Mouse (Mus musculus): ENCODE measurements around the gene Them4. TPM values are rescaled to one million over a fixed set of nuclear protein-coding genes. Genes with fewer than 3 reads are reported as not detected.

Gene Them4
- polyA plus RNA-seq, 1 experiment from 2014 or later = 9.6 TPM

- H3K9ac ChIP-seq (ENCODE audit: low read length) = no peak overlapping the region
- no peak overlapping the region for H3K4me2 ChIP-seq (ENCODE audit: low read depth, low read length, severe bottlenecking)
- H3K9me3 ChIP-seq (ENCODE audit: control insufficient read depth, low read length) = no peaks in the 10 kb centered on the region
- H3K4me1 ChIP-seq (replicated peaks; ENCODE audit: control insufficient read depth, insufficient read depth, low read length) = no peaks in the 10 kb centered on the region
- WGBS = 65% methylated on average over 3 of the region's 3 CpGs
- H3K4me3 ChIP-seq (ENCODE audit: low read depth, low read length) = no peak overlapping the region
- no peak for DNase-seq (ENCODE audit: low spot score)
- H3K27me3 ChIP-seq (ENCODE audit: control insufficient read depth, insufficient read depth, low read length) = no peaks in the 10 kb centered on the region
- no peak for ATAC-seq (replicated peaks; ENCODE audit: low FRiP score)
- no peak overlapping the region for H3K27ac ChIP-seq (ENCODE audit: low read depth, low read length)
- no peaks in the 10 kb centered on the region for H3K36me3 ChIP-seq (ENCODE audit: control insufficient read depth, insufficient read depth, low read length)
Measured at GRCm38 (mm10) chr3:94328681-94329080, 18.8 kb downstream of the Them4 start.

- Histone ChIP-seq H3K27ac (ENCODE audit: low read depth, low read length) (no peak overlapping the region), H3K4me1 (replicated peaks; ENCODE audit: control insufficient read depth, insufficient read depth, low read length) (no peaks in the 10 kb centered on the region), H3K36me3 (ENCODE audit: control insufficient read depth, insufficient read depth, low read length) (no peaks in the 10 kb centered on the region), H3K4me3 (ENCODE audit: low read depth, low read length) (no peak overlapping the region), H3K4me2 (ENCODE audit: low read depth, low read length, severe bottlenecking) (no peak overlapping the region), H3K9ac (ENCODE audit: low read length) (no peak overlapping the region), H3K9me3 (ENCODE audit: control insufficient read depth, low read length) (no peaks in the 10 kb centered on the region), H3K27me3 (ENCODE audit: control insufficient read depth, insufficient read depth, low read length) (no peaks in the 10 kb centered on the region)
- no peak for DNase-seq (ENCODE audit: low spot score)
- 91% methylated on average over 4 of the region's 4 CpGs for WGBS
- no peak for ATAC-seq (replicated peaks; ENCODE audit: low FRiP score)
Measured at GRCm38 (mm10) chr3:94334442-94334841, 24.6 kb downstream of the Them4 start.

- 94% methylated on average over 3 of the region's 3 CpGs for WGBS
- H3K9me3 ChIP-seq (ENCODE audit: control insufficient read depth, low read length) = no peaks in the 10 kb centered on the region
- H3K36me3 ChIP-seq (ENCODE audit: control insufficient read depth, insufficient read depth, low read length) = no peaks in the 10 kb centered on the region
- no peaks in the 10 kb centered on the region for H3K4me1 ChIP-seq (replicated peaks; ENCODE audit: control insufficient read depth, insufficient read depth, low read length)
- H3K4me3 ChIP-seq (ENCODE audit: low read depth, low read length) = no peak overlapping the region
- H3K27me3 ChIP-seq (ENCODE audit: control insufficient read depth, insufficient read depth, low read length) = no peaks in the 10 kb centered on the region
- no peak overlapping the region for H3K27ac ChIP-seq (ENCODE audit: low read depth, low read length)
- no peak overlapping the region for H3K4me2 ChIP-seq (ENCODE audit: low read depth, low read length, severe bottlenecking)
- no peak for DNase-seq (ENCODE audit: low spot score)
- no peak overlapping the region for H3K9ac ChIP-seq (ENCODE audit: low read length)
- no peak for ATAC-seq (replicated peaks; ENCODE audit: low FRiP score)
Measured at GRCm38 (mm10) chr3:94338522-94338921, 28.6 kb downstream of the Them4 start.

- Histone ChIP-seq H3K9me3 (ENCODE audit: control insufficient read depth, low read length) (no peaks in the 10 kb centered on the region), H3K27ac (ENCODE audit: low read depth, low read length) (no peak within 1 kb of the TSS), H3K4me2 (ENCODE audit: low read depth, low read length, severe bottlenecking) (no peak within 1 kb of the TSS), H3K36me3 (ENCODE audit: control insufficient read depth, insufficient read depth, low read length) (no peaks in the 10 kb centered on the region), H3K4me1 (replicated peaks; ENCODE audit: control insufficient read depth, insufficient read depth, low read length) (no peaks in the 10 kb centered on the region), H3K9ac (ENCODE audit: low read length) (no peak within 1 kb of the TSS), H3K4me3 (ENCODE audit: low read depth, low read length) (no peak within 1 kb of the TSS), H3K27me3 (ENCODE audit: control insufficient read depth, insufficient read depth, low read length) (no peaks in the 10 kb centered on the region)
- WGBS = 75% methylated on average over 3 of the region's 3 CpGs
- ATAC-seq (replicated peaks; ENCODE audit: low FRiP score) = no peak
- DNase-seq (ENCODE audit: low spot score) = no peak
Measured at GRCm38 (mm10) chr3:94341959-94342422, 32.1 kb downstream of the Them4 start, which contains the start of gene Them5. Gene Them5, plus strand, starts transcription at chr3:94342099.

DNA sequence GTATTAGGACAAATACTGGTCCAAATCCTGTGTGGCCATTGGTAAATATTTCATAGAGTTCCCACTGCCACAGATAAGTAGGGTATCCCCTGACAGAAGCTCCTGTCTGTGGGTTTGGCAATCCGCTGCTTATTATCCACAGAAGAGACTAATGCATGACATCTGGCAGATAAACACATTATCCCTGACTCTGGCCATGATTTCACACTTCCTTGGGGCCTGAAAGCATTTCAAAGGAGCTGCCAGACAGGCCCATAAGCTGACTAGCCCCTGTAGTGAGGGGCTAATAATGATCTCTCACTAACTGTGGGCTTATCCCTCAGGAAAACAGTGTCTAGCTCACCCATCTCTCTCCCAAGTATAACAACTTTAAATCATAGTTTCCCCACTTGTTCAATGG, 32.7 kb downstream of the Them4 start:
- Histone ChIP-seq H3K4me1 (replicated peaks; ENCODE audit: control insufficient read depth, insufficient read depth, low read length) (no peaks in the 10 kb centered on the region), H3K4me3 (ENCODE audit: low read depth, low read length) (no peak overlapping the region), H3K27ac (ENCODE audit: low read depth, low read length) (no peak overlapping the region), H3K4me2 (ENCODE audit: low read depth, low read length, severe bottlenecking) (no peak overlapping the region), H3K9ac (ENCODE audit: low read length) (no peak overlapping the region), H3K27me3 (ENCODE audit: control insufficient read depth, insufficient read depth, low read length) (no peaks in the 10 kb centered on the region), H3K9me3 (ENCODE audit: control insufficient read depth, low read length) (no peaks in the 10 kb centered on the region), H3K36me3 (ENCODE audit: control insufficient read depth, insufficient read depth, low read length) (no peaks in the 10 kb centered on the region)
- 70% methylated on average over 1 of the region's 1 CpGs for WGBS
- DNase-seq (ENCODE audit: low spot score) (no peak), ATAC-seq (replicated peaks; ENCODE audit: low FRiP score) (no peak)

DNA sequence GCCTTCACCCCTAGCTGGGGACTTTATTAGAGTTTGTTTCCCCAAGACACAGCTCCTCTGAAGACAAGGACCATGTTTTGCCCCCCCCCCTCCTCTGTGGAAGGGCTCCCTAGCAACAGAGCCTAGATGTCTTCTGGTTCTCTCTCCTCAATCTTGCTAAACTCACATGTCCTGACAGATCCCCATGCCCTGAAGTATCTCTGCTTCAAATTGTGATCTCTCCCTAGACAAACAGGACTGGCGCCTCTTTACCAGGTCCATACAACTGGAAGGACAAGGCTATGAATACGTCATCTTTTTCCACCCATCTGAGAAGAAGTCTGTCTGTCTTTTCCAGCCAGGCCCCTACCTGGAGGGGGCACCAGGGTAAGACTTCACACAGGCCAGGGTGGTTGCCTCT, 34.3 kb downstream of the Them4 start:
- no peaks in the 10 kb centered on the region for H3K9me3 ChIP-seq (ENCODE audit: control insufficient read depth, low read length)
- DNase-seq (ENCODE audit: low spot score) (no peak), ATAC-seq (replicated peaks; ENCODE audit: low FRiP score) (no peak)
- WGBS = 87% methylated on average over 2 of the region's 2 CpGs
- H3K36me3 ChIP-seq (ENCODE audit: control insufficient read depth, insufficient read depth, low read length) = no peaks in the 10 kb centered on the region
- H3K27me3 ChIP-seq (ENCODE audit: control insufficient read depth, insufficient read depth, low read length) = no peaks in the 10 kb centered on the region
- H3K4me1 ChIP-seq (replicated peaks; ENCODE audit: control insufficient read depth, insufficient read depth, low read length) = no peaks in the 10 kb centered on the region
- H3K4me2 ChIP-seq (ENCODE audit: low read depth, low read length, severe bottlenecking) = no peak overlapping the region
- no peak overlapping the region for H3K27ac ChIP-seq (ENCODE audit: low read depth, low read length)
- H3K4me3 ChIP-seq (ENCODE audit: low read depth, low read length) = no peak overlapping the region
- no peak overlapping the region for H3K9ac ChIP-seq (ENCODE audit: low read length)

DNA sequence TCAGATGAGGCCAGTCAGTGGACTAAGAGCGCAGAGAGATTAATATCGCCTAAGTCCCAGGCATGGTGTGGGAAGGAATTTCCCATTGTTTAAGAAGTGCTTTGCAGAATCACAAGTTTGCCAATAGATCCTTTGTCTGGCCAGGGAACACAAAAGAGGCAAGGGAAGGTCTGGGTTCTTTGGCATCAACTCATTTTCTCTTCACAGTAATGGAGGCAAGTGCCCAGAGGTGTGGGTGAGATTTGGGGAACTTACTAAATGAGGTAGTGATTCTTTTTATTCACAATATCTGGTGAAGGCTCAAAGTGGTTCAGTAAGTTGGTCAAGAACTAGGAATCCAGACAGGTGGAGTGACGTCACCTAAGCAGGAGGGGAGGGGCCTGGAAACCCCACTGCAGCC, 35.0 kb downstream of the Them4 start:
- ATAC-seq (replicated peaks; ENCODE audit: low FRiP score) (no peak), DNase-seq (ENCODE audit: low spot score) (no peak)
- Histone ChIP-seq H3K4me2 (ENCODE audit: low read depth, low read length, severe bottlenecking) (no peak overlapping the region), H3K4me3 (ENCODE audit: low read depth, low read length) (no peak overlapping the region), H3K9me3 (ENCODE audit: control insufficient read depth, low read length) (no peaks in the 10 kb centered on the region), H3K9ac (ENCODE audit: low read length) (no peak overlapping the region), H3K36me3 (ENCODE audit: control insufficient read depth, insufficient read depth, low read length) (no peaks in the 10 kb centered on the region), H3K27ac (ENCODE audit: low read depth, low read length) (no peak overlapping the region), H3K27me3 (ENCODE audit: control insufficient read depth, insufficient read depth, low read length) (no peaks in the 10 kb centered on the region), H3K4me1 (replicated peaks; ENCODE audit: control insufficient read depth, insufficient read depth, low read length) (no peaks in the 10 kb centered on the region)
- 59% methylated on average over 3 of the region's 3 CpGs for WGBS

GRCm38 (mm10) chr3:94348146-94348545, 38.3 kb downstream of the Them4 start:
- Histone ChIP-seq H3K9me3 (ENCODE audit: control insufficient read depth, low read length) (no peaks in the 10 kb centered on the region), H3K4me1 (replicated peaks; ENCODE audit: control insufficient read depth, insufficient read depth, low read length) (no peaks in the 10 kb centered on the region), H3K4me2 (ENCODE audit: low read depth, low read length, severe bottlenecking) (no peak overlapping the region), H3K36me3 (ENCODE audit: control insufficient read depth, insufficient read depth, low read length) (no peaks in the 10 kb centered on the region), H3K4me3 (ENCODE audit: low read depth, low read length) (no peak overlapping the region), H3K9ac (ENCODE audit: low read length) (no peak overlapping the region), H3K27me3 (ENCODE audit: control insufficient read depth, insufficient read depth, low read length) (no peaks in the 10 kb centered on the region), H3K27ac (ENCODE audit: low read depth, low read length) (no peak overlapping the region)
- DNase-seq (ENCODE audit: low spot score) (no peak), ATAC-seq (replicated peaks; ENCODE audit: low FRiP score) (no peak)
- WGBS = 88% methylated on average over 2 of the region's 2 CpGs

- no peak for ATAC-seq (replicated peaks; ENCODE audit: low FRiP score)
- no peak overlapping the region for H3K27ac ChIP-seq (ENCODE audit: low read depth, low read length)
- H3K4me2 ChIP-seq (ENCODE audit: low read depth, low read length, severe bottlenecking) = no peak overlapping the region
- no peak for DNase-seq (ENCODE audit: low spot score)
- WGBS = 8% methylated on average over 1 of the region's 1 CpGs
- H3K27me3 ChIP-seq (ENCODE audit: control insufficient read depth, insufficient read depth, low read length) = peaks cover 19% of the 10 kb centered on the region
- H3K4me3 ChIP-seq (ENCODE audit: low read depth, low read length) = no peak overlapping the region
- peaks cover 9% of the 10 kb centered on the region; the same call in 1 of the 2 replicates for H3K4me1 ChIP-seq (replicated peaks; ENCODE audit: control insufficient read depth, insufficient read depth, low read length)
- H3K9me3 ChIP-seq (ENCODE audit: control insufficient read depth, low read length) = no peaks in the 10 kb centered on the region; the same call in 1 of the 2 replicates
- H3K9ac ChIP-seq (ENCODE audit: low read length) = no peak overlapping the region
- H3K36me3 ChIP-seq (ENCODE audit: control insufficient read depth, insufficient read depth, low read length) = no peaks in the 10 kb centered on the region
Measured at GRCm38 (mm10) chr3:94360812-94361211, 50.9 kb downstream of the Them4 start.
